Mouse (Mus musculus) spleen, postnatal 4 days (tissue): Measurements from ENCODE around the gene Slc16a13.
A peak's percentile ranks its signal among the peaks of the same experiment; 100 is the strongest.

Experiments used
- DNase-seq, 2 experiments: peaks; one replicate each; pipeline ENCODE4 v3.0.0; 2022; ENCODE audit warnings: low spot score in 2 of 2

Gene Slc16a13

DNA sequence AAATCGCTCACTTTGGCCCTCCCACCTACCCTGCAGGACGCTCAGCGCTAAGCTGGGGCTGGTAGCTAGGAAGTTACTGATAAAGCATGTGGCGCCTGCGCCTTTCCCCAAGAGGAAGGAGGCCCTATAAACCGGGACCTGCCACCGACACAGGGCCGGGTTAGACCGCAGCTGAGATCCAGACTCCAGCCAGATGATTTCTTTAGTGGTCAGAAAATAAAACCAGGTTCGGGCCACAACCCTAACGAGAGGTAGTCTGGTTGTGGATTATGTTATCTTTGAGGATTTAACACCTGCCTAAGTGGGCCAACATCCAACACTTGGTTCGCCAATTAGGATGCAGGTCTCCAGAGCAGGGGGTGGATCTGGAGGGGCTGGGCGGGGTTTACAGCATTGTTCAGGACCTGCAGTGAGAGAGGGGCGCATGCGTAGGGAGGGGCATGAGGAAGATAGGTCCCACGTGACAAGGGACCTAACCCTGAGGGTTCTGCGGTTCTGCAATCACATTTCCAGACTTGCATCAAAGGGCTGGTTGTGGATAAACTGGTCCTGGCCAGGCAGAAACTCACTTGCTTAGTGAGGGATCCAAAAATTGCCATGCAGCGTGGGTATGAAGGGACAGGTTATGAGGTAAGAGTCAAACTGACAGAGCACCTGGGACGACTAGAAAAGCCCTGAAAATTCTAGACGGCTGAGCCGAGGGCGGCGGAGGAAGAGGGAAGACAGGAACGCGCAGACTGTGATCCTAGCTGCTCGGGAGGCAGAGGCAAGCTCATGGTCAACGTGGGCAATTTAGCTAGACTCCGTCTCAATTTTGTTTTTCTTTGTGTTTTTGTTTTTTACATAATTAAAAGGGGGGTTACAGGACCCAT, at the start of gene Slc16a13:
Slc16a13 (minus strand) TSS at position 334 of the 872 bp plus-strand sequence.
- peak; percentile 90 to 92 for DNase-seq

DNA sequence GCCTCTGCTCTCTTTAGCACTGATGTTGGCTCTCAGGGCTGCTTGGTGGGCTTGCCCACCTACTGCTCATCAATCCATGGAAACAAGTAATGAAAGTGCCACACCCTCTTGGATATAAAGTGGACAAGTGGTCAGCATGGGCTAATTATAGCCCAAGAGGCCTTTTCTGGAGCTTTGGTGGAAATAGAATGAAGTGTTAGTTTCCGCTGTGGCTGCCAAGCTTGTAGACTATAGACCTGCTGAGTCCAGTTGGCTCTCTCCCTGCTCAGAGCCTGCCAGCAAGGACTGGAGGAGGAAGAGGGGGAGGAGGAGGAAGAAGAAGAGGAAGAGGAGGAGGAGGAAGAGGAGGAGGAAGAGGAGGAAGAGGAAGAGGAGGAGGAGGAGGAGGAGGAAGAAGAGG, 45.5 kb upstream of the Slc16a13 start:
- no peak for DNase-seq

DNA sequence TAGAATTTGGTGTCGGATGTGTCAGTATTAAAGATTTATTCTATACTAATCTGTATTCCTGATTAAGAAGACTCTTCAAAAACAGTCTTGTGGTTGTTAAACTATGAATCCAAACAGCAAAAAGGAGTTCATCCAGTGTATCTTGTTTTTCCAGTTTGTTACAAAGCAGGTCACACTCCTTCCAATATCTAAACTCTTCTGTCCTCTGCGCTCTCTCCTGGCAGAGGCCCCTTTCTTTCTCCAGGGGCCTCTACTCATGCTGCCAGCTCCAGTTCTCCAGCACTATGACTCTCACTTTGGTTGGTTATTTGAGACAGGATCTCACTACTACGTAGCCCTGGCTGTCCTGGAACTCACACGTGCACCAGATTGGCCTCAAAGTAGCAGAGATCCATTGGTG, 45.0 kb upstream of the Slc16a13 start:
- DNase-seq = no peak

DNA sequence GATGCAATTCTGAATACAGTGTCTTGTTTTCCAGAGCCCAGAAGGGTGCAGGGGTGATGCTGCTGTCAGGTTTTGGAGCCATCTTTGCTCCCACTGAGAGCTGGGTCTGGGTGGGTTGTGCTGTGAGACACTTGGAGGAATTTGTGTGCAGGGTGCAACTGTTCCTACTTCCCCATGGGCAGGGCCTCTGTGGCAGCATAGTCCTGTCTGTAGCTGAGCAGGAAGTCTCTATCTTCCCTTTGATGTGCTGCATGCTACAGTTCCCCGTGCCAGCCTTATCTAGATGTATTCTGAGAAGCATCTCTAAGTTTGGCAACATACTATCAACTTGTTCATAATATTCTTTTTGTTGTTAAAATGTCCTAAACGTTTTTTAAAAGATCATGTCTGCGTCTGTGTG, 44.4 kb upstream of the Slc16a13 start:
- DNase-seq = no peak

DNA sequence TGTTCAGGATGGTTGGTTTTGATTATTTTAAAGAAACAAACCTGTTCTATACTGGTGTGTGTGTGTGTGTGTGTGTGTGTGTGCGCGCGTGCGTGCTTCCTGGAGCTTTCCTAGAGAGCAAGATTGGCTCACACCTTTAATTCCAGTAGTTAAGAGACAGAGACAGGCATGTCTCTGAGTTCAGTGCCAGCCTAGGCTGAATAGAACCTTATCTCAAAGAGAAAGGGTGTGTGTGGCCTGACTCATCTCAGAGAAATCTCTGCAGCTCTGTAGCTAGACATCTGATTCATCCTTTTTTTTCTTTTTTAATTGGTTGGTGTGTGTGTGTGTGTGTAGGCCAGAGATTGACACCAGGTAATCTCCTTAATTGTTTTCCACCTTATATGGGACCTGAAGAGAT, 38.2 kb upstream of the Slc16a13 start:
- DNase-seq = no peak

DNA sequence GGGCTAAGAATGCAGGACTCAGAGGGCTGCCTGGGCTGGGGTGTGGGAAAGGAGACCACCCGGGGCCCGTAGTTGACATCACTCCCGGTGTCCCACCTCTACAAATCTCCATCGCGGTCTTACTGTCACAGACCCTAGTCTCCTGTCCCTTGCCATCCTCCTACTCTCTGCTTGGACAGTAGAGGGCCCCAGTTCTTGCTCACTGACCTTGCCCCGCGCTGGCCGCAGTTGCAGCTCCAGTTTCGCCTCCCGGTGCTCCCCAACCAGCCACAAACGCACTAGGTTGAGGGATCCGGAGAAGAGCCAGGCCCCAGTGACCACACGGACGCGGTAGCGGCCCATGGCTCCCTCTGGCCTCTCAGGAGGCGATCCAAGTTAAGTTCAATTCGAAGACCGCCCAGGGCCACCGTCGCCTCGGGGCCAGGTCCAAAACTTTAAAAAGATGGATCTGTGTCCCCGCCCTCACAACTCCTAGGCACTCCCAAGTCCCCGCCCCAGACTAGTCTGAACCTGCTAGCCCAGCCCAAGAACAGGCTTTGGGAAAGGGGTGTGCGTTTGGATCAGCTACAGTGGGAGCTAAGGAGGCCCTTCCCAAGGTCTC, 34.2 kb upstream of the Slc16a13 start, which contains the start of gene Alox12:
Alox12 (minus strand) TSS at position 423 of the 601 bp plus-strand sequence.
- DNase-seq = no peak

DNA sequence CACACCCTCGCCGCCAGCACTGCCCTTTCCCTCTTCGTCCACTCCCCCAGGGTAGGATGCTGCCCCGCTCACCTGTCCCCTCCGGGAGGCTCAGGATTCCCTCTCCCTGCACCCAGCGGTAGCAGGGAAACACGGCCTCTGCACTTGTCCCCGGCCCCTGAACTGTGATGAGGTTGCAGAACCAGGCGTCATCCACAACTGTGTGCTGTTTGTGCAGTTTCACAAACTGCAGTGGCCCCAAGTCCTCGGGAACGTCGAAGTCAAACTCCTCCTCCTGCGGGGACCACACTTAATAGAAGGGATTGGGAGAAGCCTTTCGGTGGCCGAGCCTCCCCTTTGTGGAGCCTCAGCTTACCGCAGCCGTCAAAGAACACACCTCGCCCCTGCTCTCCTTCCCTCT, 33.5 kb upstream of the Slc16a13 start:
- DNase-seq = no peak

DNA sequence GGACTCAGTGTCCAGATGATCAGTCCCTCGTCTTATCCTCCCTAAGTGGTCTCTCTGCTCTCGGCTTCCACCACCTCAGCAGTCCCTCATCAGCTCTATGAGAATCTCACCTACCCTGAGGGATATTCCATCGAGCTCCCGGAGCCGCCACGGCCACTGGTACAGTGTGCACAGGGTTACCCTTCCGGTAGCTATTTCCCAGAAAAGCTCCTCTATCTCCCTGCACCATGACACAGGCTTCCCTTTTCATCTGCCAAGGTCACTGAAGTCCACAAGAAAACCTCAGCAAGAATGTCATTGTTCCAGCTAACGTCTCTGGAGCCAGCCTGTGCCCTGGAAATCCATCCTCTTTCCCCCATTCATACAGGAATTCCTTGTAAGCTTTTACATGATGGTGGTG, 31.0 kb upstream of the Slc16a13 start:
- no peak for DNase-seq

DNA sequence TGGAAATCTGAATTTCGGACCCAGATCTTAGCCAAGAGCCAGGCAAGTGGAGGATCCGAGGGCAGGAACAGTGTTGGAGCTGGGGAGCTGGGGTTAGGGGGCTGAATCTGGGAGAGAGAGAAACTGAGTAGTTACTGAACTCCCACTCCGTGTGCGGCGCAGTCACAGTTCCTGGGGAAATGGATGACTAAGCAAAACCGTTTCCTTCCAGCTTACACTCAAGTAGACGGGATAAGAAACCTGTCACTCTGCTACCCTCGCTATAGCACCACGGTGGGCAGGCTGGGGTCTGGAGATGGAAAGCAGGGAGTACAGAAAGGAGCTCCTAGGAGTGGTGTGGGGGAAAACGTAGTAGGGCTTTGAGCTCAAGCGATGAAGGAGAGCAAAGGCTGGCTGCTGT, 29.3 kb upstream of the Slc16a13 start:
- DNase-seq = no peak

DNA sequence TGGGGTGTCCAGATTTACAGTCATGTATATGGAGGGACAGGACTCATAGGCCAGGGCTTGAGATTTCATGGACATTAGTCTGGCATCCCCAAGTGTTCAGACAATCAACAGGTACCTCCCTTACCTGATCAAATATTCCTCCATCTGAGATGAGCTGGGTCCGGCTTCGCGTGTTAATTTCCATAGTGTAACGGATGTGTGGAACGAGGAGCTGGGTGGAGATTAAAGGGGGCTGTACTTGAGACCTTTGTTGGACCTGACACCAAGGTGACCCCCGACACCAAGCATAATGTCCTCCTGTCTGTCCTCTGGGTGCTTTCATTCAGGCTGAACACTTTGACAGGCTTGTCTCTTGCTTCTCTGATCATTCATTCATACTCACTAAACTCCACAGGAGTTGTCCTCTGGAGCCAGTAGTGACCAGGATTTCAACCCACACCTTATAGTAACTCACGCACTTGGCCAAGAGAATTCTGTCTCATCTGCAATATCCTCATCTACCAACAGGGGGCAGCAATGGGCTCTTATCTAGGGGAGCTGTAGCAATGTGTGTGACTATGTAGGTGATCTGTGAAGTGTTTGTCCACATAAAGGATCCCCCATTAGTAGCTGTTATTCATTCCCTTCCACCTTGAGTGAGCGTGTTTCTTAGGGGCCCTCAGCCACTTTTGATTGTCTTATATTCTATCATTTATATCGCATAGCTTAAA, 26.4 kb upstream of the Slc16a13 start:
- peak; percentile 71 to 90 for DNase-seq

DNA sequence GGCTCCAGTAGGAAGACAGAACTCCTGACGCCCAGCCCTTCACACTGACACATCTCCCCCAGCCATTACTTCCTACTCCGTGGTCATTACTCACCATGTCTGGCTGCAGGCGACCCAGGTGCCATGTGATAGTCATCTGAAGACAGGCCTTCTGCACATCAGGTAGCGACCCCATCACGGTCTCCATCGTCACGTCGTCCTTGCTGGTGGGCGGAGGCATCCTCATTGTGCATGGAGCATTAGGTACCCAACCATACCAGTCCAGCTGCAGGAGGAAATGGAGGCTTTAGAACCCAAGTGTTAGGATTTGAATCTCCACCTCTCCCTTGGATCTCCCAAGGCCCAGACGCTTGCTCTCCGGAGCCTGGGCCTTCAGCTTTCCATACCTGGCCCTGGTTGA, 21.7 kb upstream of the Slc16a13 start:
- DNase-seq = no peak

DNA sequence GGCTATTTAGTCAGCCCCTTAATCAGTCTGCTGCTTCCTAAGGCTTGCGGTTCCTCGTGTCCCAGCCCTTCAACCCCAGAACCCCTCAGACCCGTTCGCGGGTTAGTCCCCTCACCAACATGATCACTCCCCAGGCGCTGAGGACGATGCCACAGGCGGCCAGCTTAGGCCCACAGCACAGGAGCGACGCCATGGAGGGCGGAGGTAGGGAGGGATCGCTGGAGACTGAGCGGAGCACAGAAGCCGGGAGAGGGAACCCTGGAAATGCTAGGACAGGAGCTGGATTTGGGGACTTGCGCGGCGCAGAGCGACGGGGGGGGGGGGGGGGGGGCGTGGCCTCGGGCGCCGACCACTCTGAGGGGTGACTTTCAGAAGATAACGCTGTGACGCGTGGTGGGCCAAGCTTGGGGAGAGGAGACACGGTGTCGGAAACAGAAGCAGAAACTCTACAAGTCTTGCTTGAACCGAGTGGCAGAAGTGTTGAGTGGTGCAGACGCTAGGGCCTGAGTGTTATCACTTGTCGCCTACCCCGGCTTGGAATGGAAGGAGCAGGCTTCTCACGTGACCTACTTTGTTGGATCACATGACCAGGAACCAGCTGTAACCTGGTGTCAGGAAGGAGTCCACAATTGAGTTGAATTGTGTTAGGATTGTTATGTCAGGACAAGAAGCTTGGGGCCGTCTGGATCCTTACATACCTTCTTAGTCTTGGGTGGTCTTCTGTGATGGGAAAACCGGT, 18.8 kb upstream of the Slc16a13 start, which contains the start of the genes Gm21988 and Rnasek:
Gm21988 (minus strand) TSS at position 290 of the 739 bp plus-strand sequence.
Rnasek (minus strand) TSS at position 302 of the 739 bp plus-strand sequence.
- DNase-seq = peak; percentile 76 to 88

DNA sequence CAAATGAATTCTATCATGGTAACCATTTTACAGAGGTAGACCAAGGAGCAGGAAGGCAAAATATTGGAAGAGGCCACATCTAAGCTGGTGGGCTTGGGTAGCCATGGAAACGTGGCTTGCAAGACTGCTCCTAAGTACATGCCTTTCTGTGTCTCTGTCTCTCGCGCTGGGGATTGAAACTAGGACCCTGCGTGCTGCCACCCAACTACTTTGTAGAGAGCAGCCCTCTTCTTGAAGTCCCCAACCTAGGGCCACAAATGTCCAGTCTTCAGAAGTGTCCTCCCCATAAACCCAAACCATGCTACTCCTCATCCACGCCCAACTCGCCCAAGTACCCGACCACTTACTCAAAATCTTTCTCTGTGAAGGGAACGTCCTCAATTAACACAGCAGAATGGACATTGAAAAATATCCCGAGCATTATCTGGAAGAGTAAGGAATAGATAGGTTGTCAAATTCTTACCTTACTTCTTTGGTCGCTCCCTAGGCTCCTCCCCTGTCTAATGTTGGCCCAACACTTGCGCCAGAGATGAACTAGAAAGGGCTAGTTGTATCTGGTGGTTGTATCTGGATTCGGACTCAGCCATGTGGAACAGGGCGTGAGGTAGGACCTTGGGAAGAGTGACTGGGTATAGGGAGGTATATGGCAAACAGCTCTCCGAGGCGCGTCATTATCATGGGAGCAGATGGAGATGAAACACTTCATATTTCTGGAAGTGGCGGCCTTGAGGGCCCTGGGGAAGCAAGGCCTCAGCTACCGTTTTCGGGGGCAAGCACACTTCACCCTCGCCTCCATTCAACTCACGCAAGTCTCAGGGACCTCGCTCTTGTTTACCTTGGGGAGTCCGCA, 18.0 kb upstream of the Slc16a13 start:
- peak; percentile 30 to 72 for DNase-seq

DNA sequence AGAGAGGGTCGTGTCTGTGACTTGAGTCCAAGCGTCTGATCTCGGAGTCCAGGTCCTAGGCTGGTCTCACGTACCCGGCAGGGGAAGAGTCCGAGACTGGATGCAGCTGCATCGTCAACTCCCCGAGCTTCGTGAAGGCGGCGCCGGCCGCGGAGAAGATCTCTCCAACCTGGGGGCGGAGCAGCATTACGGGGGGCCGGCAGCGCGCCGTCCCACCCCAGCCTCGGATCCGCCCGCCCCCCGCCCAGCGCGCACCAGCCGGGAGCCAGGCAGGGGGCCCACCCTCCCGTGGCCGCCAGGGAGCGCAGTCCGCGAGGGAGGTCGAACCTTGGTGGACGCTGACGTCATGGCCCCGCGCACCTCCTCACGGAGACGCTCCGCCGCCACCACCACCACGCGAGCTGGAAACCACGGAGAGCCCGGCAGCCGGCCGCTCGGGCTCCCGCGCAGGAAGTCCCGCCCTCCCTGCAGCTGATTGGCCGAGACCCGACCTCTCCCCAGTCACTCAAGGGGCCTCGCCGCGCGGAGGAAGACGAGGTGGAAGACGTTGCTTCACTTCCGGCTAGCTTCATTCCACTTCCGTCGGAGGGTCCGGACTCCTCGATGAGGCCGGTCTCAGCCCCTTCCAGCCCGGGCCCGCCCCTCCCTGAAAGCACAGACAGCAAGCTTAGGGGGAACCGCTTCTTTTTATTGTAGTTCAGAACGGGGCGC, 16.7 kb upstream of the Slc16a13 start, which contains the start of gene 0610010K14Rik:
0610010K14Rik (minus strand) TSS at position 458 of the 711 bp plus-strand sequence.
- peak; percentile 98 to 99 for DNase-seq

DNA sequence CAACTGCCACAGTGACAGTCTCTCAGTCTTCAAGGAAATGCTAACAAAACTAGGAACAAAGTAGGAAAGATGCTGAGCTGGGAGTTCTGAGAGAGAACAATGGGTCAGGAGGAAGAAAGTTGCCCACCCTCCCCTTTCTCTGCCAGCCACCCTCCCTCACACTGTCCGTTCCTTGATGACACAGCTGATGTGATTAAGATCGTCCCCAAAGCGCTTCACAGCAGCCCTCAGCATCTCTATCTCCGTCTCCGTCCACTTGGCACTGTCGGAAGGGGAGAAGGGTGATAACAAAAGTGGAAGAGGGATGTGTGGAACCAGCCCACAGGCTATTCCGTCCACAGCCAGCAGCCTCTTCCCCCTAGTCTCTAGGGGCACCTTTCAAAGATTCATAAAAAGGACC, 15.9 kb upstream of the Slc16a13 start:
- peak in 1 of 2 experiments; percentile 16 for DNase-seq

DNA sequence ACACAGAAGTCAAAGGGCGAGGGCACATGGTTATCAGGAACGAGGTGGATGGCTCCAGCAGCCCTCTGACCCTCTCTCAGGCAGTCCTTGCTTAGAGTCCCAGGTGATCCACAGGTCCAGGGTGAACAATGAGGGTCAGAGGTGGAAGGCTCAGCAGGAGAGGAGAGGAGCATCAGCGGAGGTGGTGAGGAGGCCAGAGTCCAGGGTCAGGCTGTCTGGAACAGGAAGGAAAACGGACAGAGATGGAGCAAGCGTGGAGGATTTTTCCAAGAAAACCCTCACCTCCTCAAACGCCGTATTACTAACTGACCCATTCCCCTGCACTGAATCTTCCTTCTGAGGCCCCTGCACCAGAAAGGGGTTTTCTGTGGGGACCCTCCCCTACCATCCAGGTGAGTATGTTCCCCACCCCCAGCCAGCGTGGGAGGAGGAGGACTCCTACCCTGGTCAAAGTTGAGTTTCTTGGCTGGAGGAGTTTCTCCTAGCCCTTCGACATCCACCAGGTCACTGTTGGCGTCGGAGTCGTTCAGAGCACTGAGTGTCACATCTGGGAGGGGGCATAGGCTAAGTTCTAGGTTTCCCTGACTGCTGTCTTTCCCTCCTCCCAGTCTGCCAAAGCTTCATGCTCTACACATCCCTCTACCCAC, 14.5 kb upstream of the Slc16a13 start:
- no peak for DNase-seq

DNA sequence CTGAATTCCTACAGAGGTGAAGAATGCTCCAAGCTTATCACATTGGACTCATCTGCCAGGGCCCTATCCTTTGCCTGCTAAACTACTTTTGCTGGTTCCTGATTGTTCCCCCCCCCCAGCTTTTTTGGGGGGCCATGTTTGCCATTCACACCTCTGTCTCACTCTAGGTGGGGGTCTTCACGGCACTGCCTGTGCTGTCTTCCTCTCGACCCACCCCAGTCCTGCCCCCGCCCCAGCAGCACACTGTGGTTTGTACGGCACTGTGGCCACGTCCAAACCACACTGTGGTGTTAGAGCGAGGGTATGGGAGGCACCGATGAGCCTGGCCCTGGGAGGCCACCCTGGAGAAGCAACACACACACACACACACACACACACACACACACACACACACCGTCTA, 13.6 kb upstream of the Slc16a13 start:
- DNase-seq = no peak

DNA sequence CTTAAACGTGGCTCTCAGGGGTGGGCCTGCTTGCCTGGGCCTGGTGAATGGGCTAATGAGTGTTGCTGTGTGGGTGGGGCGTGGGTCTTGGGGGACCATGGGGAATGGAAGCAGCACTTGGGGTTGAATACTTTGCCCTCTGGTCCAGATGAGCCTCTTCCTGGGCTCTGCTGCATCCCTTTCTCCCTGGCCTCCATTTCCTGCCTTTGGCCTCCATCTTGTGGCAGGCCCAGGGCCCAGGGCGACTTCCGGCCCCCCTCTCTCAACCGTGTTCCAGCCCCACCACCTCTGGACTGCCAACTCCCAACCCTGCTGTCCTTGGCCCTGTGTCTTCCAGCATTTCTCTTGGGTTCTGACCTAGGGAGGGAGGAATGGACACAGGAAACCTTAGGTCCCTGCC, 13.2 kb upstream of the Slc16a13 start:
- DNase-seq = peak in 1 of 2 experiments; percentile 14

DNA sequence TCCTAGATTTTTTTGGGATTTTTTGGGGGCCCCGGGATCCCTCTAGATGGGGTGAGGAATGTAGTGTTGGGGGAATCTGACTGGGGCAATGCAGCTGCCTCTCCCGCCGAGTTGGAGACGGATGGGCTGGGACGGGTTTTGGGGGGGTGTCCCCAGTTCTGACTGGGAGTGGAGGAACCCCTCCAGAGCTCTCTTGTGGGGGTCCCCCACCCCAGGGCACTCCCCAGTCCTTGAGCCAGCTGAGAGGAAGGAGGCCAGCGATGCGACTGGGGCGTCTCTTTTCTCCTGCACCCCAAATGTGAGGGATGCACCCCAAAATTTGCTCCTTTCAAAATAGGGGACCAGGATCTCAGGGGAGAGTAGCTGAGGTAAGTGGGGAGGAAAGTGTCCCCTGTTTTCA, 12.2 kb upstream of the Slc16a13 start:
- DNase-seq = no peak
